Mouse (Mus musculus) right cerebral cortex, adult 2 months (tissue): ENCODE results near the gene Ell2.

Source experiments
- DNase-seq, 2 experiments: peaks; one replicate each; pipeline ENCODE4 v3.0.0; 2021 to 2022; ENCODE audit warnings: low spot score in 2 of 2

The Ell2 gene

DNA sequence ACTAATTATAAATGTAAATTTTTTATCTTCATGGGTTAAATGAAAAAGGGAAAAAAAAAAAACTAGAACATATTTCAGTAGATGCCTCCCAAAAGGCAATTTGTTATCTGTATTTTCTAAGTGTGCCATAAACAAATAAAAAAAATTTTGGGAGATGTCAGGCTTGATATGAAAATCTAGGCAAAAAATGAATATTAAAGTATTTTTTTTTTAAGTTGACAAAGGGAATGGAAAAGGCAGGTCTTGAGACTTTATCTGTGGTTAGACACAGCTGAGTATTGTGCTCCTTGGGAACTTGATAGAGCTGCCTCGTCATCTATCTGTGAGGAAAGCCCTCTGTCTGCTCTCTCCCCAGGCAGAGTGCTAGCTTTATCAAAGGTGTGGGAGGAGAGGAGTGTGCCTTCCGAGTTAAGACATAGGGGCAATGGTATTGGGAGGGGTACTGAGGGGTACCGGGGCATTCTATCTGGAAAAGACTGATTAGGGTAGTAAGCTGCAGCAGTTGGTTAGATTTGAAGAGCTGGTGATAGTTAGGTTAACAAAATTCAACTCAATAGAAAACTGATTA lies 27.1 kb downstream of the Ell2 start:
- no peak for DNase-seq

DNA sequence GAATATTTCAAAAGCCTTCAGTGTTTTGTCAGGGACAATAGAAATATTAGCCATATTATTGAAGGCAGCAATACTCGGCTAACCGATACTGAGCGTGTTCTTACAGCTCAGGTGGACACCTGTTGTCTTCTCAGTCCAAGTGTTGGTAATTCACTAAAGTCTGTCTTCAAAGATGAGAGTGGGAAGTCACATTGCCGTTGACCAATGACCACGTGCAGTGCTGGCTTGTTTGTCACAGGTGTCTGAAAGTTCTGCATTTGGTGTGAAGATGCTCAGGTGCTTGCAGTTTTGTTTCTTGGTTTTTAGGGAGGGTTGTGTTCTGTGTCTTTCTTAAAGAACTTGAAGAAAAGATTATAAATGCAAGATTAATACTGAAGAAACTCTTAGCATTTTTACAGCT lies 27.7 kb downstream of the Ell2 start:
- no peak for DNase-seq

DNA sequence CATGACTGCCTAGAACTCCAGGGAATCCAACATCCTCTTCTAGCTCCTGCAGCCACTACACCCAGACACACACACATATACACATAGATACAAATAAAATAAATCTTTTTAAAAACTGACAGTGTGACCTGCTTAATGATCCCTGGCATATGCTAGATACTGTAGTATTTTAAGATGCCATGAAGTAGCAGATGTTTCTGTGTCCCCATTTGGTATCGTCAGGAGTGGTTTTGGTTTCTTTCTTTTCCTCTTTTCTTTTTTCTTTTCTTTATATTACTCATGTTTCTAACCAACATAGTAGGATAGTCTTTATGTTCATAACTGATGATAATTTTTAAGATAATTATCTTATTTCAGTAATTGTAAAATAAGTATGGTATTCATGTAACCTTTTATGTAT lies 29.0 kb downstream of the Ell2 start:
- no peak for DNase-seq

DNA sequence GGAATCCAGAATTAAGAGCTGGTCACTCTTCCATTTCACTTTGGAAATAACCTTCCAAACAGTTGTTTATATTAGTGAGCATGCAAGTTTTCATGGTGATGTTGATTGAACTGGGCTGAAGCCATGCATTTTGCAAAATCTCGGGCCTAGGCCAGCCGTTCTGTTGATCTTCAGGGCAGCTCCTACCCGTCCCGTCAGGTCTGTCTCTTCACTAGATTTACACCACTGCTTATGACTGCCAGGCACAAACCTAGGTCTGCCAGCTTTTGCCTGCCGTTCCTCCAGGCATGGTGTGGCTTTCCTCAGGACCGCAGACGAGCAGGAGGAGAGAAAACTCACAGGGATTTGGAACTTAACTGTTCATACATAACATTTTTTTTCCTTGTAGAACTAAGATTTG lies 31.4 kb downstream of the Ell2 start:
- no peak for DNase-seq

DNA sequence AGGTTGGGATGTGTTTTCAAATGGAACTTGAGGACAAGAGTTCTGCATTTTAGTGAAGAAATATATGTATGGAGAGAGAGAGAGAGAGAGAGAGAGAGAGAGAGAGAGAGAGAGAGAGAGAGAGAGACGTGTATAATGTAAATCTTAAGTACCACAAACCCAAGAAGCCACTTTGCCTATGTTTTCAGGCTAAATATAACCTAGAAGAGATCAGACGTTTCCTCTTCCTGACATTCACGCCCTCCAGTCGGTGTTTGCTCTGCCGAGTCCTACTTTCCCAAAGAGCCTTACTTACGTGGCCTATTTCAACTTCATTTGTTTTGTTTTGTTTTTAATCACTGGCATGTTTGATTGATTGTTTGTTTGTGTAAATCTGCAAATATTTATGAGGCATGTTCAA lies 32.0 kb downstream of the Ell2 start:
- DNase-seq = no peak

DNA sequence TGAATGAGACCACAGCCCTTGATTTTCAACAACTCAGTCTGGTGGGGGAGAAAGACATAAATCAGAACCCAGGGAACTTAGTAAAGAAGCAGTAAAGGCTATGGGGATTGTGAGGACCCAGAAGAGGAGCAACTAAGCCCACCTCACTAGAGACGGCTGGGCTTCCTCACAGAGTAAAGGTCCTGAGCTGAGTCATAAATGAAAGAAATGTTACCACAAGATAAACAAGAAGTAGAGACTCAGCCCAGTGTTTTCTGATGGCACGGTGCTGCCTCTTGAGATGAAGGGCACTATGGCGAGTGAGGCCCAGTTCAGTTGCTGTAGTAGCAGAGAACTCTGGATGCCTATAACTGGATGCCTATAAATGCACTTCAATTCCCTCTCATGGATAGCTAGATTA lies 32.4 kb downstream of the Ell2 start:
- no peak for DNase-seq

DNA sequence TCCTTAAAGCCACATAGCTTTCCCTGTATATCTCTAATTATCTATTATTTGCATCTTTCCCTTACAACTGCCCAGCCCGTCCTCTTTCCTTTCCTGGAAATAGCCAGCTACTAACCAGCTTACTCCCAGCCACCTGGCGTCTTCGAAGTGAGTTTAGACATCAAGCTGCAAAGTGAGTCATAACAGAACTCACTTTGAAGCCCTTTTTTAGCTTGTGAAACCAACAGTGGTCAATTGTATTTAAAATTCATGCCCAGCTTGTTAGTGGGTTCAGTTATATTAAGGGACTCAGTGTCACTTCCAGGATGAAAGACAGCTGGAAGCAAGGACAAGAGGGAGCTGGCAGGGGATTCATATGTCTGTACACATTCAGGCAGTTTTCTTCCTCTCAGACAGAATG lies 33.5 kb downstream of the Ell2 start:
- DNase-seq = peak; percentile 19 to 27

DNA sequence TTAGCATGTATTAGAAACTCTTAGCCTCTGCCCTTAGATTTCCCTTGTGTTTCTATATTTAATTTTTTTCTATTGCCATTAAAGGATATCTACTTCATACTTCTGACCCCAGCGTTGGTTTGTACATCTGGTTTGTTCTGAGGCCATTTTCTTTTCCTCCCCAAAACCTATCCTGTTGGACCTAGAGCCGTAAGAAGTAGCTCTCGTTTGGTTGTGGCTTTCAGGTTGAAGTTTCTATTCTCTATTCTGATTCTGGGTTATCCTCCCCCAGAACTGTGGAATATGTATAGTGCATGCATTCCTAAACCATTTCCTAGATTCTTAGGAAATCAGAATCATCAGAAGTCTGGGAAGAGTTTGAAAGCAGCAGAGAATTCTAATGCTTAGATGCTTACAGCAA lies 34.6 kb downstream of the Ell2 start:
- DNase-seq = no peak

DNA sequence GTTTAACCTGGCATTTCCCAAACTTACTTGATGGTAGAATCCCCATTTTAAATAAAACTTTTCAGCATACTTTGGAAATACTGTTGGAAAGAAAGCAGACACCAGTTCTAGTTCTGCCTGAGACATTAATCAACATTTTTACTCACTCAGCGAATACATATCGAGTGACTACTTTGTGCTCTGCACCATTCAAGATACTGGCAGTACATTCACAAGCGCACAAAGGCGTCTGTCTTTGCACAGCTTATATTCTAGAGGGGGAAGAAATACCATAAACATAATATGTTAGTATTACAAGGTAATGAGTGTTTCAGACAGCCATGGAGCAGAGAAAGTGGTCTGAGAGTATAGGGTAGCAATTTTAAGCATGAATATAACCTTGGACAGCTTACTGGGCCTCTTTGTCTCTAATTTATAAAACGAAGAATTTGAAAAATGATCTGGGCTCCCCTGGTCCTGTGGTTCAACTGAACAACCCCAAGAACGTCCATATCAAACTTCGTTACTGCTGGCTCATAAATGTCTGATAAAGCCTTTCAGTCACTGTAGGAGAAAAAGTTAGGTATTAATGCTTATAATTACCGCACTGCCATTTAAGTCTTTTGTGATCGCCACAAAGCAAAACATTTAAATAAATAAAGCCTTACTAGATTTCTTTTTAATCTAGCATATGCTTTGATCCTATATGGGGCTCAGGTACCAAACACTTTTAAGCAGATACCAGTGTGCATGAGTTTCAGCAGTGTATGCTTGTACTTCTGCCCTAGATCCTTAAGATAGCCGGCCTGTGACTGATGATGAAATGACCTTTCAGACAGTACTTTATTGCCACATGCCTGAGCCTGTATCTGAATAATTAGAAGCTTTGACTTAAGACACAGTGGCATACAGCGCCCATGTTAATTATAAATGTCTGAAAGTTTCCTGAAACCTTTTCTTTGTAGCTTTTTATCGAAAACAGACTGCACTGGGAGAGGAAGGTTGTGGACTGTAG lies 35.5 kb downstream of the Ell2 start:
- no peak for DNase-seq

DNA sequence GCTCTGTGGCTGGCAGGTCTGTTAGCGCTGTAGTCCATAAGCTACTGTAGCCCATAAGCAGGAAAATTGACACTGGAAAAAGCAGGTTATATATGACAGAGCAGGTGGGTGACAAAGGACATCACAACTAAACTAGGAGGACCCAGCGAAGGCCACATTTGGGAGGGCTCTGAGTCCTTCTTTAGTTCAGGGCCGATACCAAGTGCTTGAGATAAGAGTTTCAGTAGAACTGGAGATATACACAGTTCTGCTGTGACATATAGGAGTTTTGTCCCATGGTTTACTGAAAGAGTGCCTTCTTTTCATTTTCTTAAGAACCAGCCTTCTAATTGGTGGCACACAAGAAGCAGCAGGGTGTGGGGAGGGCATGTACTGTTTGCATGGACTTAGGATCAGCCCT lies 36.4 kb downstream of the Ell2 start:
- no peak for DNase-seq

DNA sequence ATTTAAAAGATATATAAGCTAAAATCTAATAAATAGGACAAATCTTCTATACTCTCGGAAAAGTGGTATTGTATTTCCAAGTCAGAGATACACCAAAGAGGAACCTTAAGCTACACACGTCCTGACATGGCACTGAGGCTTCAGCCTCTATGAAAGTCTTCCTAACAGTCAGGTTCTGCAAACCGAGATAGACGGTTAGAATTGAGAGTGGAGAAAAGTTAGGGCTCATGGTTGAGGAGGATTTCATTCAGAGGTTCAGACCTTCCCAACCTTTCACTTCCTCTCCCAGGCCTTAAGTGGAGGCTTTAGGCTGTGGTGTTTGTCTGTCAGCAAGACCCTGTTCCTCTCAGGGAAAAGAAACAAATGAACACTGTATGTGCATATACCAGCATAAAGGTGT lies 37.5 kb downstream of the Ell2 start:
- no peak for DNase-seq

DNA sequence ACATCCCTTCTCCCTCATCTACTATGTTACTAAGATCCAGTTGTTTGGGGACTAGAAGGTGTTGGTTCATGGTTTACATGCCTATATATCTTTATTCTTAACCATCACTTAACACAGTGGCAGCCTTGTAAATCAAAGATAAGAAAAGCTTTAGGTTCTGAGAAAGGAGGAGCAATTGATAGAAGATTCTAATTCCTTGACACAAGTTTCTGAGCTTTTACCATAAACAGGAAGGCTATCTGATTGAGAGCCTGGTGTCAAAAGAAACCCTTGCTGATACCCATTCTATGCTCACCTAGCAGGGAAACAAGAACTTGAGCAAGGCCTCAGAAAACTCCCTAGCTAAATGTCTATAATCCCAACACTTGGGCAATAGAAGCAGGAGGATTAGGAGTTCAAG lies 38.8 kb downstream of the Ell2 start:
- DNase-seq = no peak

DNA sequence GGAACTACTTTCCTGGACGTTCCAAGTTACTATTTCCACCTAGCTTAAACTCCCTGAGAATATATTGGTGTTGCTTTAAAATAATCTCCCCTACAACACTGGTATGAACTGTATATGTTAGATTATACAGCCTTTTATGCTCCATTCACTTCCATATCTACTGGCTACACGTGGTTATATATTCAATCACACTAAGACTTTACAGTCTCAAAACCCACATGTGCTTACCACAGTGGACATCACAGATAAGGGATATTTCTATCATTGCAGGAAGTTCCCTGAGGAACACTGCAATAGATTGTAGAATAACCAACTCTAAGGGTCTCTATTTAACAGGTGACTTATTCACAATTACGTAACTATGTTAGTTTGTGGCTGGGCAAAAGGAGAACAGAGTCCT lies 40.7 kb downstream of the Ell2 start:
- no peak for DNase-seq

DNA sequence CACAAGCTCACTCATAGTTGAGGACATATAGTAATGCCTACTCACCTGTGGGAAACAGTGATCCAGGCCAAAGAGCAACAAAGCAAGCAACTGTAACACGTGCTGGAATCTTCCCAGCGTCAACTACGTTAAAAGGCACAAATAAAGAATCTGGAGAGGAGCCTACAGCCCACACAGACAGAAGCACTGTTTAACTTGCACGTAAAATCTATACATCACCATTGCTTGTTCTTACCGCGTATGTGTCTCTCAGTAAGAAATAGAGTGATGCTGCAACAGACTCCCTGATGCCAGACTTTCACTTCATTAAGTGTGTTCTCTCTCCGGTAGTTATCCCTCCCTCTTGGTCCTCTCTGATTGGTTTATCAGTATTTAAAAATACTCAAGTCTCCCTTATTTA lies 42.1 kb downstream of the Ell2 start:
- no peak for DNase-seq

DNA sequence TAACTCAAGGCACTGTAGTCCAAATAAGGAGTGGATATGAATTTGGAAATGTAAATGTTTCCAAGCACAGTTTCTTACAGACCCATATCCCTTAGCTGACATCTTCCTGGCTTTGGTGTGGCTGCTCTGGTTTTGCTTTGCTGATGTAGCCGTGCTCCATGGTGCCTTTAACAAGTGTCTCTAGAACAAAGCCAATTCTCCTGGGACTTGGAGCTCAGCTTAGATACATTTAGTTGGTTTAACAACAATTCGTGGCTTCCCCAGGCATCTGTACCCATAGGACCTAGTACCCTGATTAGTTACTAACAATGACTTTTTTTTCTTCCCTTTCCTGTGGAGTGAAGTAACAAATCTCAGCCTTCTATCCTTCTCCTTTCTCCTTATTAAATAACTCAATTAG lies 44.2 kb downstream of the Ell2 start:
- DNase-seq = no peak

DNA sequence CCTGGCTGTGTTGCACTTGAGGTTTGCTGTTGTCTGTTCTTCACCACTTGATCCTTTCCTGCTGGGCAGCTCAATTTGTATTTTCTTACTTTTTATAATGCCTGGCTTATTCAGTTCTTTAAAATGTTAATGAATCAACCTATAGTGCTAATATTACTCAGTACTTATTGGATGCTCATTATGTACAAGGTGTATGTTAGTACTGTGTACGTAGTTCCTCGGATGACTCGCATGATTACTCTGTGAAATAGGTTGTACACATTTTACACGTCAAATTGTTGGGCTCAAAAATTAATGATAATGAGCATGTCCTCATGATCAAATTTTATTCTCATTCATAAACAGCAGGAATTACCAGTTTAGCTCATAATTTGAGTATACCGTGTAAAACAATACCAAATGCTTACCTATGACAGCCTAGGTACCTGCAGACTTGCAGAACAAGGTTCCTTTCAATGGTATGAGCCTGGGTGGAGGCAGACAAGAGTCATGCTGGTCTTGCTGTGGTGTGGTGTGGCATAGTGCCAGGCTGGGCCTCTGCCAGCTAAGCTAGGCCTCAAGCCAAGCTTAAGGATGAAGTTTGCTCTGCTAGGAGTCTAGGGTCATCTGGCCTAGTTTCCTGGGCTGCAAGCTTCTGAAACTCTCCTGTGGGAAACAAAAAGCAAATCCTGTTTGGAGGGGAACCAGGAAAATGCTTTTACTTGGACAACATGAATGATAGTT lies 45.8 kb downstream of the Ell2 start:
- DNase-seq = peak; percentile 36 to 48

DNA sequence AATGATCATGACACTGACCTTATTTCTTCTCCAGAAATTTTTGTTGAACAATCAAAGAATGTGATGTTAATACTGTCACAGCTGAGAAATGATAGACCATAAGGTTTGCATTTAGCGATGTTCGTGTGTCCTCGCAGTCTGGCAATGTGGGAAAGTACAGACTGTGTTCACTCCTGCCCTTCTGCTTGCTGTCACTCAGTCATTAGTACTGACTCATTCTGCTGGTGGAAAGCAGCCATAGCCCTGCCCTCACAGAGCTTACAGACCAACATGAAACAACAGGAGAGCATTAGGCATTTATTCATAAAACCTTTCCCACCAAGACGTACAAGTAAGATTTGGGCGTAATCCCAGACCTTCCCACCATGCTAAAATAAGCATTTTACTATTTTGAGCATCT lies 47.8 kb downstream of the Ell2 start:
- DNase-seq = peak in 1 of 2 experiments; percentile 27

DNA sequence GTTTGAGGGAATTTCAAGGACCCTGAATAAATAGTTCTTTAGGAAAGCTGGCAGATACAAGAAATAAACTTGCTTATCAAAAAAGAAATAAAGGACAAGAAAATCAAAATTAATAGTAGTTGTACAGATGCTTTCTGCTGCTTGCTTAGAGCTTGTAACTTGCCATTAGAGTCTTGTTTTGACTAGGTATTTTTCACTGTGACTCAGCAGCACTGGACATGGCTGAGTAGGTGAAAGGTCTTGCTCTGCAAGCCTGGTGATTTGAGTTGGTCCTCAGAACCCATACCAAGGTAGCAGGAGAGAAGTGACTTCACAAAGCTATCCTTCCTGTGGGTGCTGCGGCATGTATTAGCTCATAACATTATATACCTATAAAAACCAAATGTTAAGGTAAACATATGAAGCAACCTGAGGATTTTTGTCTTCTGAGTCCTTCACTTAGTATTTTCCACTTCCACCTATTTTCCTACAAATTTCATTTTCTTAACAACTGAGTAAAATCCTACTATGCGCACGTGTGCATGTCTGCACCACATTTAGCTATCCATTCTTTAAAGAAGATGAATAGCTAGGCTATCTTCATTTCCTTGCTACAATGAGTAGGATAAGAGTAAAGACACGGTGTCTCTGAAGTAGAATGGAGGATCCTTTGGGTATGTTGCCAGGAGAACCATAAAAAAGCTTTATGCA lies 54.4 kb downstream of the Ell2 start:
- DNase-seq = no peak

DNA sequence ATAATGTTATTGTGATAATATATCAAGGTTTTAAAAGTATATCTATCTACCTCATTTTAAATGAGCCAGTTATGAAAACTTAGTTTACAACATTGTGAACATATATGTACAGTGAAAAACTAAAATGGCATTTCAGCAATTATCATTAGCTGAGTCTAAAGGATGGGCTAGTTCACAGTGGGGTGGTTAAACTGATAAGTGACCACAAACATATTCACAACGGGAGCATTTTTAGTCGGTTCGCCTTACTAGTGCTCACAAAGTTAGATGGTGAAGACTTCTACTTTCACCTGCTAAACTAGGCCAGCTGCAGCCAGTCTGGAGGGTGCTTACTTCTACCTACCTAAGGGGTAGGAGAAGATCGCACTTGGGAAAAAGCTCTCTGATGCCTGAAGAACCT lies 56.2 kb downstream of the Ell2 start:
- no peak for DNase-seq

DNA sequence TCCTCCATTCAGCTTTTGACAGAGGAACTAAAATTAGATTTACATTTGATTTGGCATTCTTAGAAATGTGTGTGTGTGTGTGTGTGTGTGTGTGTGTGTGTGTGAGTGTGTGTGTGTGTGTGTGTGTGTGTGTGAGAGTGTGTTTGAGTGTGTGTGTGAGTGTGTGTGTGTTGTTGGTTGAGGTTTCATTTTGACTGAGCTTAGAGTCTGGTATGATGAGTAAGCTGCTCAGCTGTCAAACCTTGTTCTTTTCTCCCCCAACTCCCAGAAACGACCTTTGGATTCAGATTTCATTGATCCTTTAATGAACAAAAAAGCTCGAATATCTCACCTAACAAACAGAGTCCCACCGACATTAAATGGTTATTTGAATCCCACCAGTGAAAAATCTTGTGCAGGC lies 56.7 kb downstream of the Ell2 start:
- no peak for DNase-seq

DNA sequence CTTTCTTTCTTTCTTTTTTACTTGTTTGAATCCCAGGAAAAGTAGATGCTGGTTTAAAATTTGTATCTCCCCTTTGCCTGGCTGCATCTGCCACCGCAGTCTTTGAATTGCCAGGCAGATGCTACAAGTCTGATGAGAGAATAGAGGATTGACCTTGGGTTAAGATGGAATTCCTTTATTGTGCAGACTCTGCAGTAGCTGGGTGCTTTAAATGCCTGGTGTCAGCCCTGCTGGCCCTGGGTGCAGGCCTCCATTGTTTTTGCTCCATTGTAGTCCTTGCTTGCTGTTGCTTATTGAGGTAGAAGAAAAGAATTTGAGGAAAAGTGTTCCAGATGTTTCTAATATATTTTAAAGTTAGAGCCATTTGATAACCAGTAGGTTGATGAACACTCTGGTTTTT lies 59.2 kb downstream of the Ell2 start:
- no peak for DNase-seq

DNA sequence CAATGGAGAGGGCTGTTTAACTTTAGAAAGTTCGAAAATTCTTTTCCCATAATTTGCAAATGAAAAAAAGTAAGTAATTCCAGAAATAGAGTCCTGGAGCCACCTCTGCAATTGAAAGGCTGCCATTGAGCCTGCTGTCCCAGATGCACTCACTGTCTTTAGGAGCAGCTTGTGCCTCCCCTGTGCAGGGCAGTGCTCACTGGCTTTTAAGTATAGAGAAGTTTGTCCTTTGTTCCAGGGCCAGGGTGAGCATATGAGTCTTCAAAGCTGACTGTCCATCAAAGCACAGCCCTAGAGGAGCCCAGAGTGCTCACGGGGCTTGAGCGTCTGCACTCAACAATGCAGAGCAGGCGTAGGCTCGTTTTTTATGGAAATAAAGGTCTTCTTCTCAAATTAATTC lies 59.7 kb downstream of the Ell2 start:
- no peak for DNase-seq
